Mouse (Mus musculus): Measurements from ENCODE around the gene 1700122O11Rik.

DNA sequence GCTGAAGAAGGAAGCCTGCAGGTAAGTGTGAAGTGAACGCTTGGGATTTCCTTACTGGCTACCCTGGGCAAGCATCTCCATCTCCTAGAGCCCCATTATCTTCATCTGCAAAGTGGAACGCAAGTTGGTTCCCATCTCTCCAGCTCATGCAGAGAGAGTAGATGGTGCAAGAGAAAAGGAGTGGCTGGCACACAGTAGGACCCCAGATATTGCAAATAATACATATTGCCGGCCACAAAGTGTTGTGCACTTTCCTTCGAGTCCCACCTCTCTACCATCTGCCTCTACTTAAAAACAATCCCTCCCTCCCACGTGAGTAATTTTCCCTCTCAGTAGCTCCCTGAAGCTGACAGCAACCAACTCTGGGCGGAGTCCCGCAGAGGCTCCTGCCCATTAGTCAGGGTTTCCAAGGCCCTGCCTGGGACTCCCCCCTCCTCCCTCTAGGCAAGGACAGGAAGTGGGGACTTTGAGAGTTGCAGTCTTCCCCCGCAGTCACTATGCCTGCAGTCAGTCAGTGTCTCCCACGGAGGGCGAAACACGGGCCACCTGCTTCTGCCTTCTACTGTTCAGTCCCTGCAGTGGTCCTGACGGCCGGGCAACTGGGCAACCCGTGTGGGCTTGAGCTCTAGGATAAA lies 1.3 kb upstream of the 1700122O11Rik start:
- TF ChIP-seq CTCF (IDR thresholded peaks at IDR 0.05; ENCODE audit: low read depth, low read length) (no peak), POLR2A (IDR thresholded peaks at IDR 0.05; ENCODE audit: insufficient read depth, low read length) (no peak), EP300 (IDR thresholded peaks at IDR 0.05; ENCODE audit: insufficient read depth, low read depth, low read length) (no peak)
